Mouse (Mus musculus): ENCODE data around the gene Adgrf3. TPM values are rescaled to one million over a fixed set of nuclear protein-coding genes. Genes with fewer than 3 reads are reported as not detected.

Gene Adgrf3
- total RNA-seq, 2 experiments from 2014 or later = not detected

DNA sequence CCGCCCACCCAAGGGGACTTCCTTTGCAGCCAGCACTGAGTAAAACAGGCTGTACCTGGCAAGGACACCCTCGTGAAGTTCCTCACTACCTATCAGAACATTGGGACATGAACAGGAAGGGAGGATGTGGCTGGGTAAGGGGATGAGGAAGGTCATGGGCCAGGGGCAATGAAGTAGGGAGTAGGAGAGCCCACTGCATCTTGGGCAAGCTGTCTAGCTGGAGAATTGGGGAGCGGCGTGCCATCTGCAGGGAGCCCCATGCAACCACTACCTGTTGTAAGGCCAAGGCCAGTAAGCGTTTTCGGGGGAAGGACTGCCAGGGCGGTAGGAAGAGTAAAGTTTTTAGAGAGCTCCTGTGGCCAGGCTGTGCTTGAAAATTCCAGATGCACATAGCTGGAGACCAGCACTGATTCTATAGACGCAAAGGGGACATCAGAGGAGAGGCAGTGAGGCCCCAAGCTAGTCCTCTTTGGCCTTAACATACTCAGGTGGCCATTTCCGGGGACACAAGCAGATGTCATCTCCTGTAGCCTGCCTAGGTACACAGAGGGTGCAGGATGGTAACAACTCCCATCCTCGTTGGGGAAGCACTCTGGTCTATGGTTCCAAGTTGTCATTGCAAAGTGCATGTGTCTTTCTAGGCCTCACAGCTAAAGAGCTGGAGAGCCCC, 2.2 kb downstream of the Adgrf3 start:
- no peak for DNase-seq
- intact Hi-C loops (cut with DNase I) = no loop called here

DNA sequence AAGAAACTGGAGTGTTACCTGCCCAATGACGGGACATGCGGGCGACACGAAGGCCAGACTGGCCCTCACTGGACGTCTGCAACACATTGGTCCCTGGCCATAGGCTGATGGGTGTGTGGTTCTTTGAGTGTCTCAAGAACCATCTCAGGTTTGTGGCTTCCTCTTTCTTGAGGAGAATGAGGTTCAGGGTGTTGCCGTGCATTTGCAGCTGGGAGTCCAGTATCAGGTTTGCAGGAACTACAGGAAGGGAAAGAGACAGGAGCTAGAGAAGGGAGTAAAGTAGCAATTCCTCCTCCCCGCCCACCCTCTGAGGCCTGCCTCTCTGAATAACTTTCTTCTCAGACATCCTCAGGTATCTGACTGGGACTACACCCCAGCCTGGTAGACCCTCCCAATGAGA, 3.3 kb downstream of the Adgrf3 start:
- DNase-seq = no peak
- intact Hi-C loops (cut with DNase I) = no loop called here

DNA sequence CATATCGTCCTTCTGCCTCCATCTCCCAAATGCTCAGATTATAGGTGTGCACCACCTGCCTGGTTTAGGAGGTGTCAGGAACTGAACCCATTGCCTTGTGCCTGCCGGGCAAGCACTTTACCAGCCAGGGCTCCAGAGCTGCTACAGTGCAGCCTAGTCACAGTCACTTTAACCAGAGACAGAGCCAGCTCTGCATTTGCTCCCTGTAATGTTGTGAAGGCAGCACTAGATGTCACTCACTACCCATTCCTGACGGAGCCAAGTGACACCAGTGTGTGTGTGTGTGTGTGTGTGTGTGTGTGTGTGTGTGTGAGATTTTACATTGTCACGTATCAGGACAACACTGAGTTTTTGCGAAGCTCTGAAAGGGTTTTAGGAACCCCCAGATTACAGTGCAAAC, 4.0 kb downstream of the Adgrf3 start:
- intact Hi-C loops (cut with DNase I) = no loop called here
- DNase-seq = no peak

DNA sequence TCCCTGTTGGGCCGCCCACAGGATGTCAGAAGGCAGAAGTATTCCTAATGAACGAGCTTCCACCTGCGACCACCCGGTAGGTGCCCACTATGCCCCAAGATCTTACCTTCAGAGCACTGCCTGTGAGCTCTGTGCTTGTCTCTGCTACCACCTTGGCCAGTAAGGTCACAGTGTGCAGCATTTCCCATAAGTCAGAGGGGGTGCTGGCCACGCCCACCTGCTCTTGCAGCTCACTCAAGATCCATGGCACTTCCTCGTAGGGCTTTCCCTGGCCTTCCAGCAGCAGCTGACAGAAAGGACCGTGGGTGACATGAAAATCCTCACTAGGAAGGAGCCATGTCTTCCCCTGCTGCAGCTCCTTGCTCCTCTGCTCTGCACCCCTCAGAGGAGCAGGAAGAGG, 7.3 kb downstream of the Adgrf3 start:
- intact Hi-C loops (cut with DNase I) = no loop called here
- DNase-seq = no peak

DNA sequence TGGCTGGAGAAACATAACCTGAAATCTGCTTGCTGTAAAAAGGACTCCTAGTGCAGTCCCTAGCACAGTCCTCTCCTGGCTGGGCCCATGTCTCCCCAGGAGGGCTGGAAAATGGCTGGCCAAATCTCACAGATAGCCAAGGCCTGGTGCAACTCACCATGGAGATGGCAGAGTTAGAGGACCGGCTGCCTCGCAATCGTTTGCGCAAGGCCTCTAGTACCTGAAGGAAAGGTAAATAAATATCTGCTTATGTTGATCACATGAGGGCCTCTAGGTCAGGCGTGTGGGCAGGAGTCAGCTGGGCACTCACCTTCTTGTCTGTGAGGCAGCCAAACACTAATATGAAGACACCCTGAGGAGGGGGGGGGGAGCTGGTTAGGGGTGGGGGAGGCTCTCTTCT, 10.2 kb downstream of the Adgrf3 start:
- no peak for DNase-seq
- intact Hi-C loops (cut with DNase I) = no loop called here

DNA sequence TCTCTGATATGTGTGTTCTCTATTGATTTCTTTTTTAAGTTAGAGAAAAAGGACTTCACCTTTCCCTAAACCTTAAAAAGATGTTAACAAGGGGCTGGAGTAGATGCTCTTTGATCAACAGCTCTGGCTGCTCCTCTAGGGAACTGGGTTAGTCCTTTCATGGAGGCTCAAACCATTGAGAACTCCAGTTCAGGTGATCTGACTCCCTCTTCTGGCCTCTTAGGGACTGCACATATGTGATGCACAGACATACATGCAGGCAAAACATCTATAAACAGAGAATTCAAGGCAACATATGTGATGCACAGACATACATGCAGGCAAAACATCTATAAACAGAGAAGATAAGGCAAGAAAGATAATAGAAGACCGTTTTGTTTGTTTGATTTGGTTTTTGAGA, 13.1 kb downstream of the Adgrf3 start:
- DNase-seq = no peak
- intact Hi-C loops (cut with DNase I) = no loop called here

DNA sequence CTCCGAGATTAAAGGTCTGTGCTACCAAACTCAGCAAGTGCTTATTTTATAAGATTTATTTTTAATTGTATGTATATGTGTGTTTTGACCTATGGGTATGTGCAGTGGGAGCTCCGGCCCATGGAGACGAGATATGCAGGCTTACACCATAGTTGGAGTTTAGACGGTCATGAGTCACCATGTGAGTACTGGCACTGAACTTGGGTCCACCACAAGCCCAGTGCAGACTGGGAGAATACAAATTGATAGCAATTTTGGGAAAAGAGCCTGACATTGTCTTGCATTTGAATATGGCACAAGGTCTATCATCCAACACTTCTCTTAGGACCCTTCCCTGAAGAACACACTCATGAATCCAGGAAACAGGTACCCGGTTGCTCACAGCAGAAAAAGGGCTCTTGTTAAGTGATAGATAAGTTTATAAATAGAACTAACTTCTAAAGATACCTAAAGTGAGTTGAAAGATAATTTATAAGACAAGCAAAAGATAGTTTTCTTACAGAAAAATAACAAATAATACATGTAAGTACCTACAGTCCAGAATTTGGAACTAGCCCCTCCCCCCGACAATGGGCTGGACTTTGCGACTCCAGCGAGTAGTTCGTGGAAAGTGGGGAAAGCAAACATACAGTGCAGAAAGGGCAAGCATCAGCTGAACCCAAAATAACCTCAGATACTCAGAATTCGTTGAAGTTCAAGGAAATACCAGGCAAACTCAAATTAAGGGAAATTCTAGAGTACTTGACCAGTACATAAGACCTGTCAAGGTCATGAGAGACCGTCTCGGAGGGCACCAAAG, 17.6 kb downstream of the Adgrf3 start:
- DNase-seq = no peak
- intact Hi-C loops (cut with DNase I) = loop anchor here (5.0 kb wide), 1 partner anchor 61 kb away; no protein-coding TSS in a partner anchor

DNA sequence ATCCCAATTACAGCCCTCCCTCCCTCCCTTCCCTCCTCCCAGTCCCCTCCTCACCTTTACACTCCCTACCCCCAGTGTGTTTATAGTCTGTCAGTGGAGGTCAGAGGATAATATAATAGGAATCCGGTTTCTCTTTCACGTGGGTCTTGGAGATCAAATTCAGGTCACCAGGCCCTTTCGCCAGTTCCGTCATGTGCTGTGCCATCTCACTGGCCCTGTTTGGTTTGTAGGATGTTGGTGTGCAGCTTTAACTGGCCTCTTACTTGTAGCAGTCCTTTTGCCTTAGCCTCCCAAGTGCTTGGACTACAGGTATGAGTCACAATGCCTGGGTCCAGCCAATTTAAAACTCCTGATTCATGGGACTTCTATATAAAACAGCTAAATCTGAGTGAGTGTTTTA, 29.7 kb downstream of the Adgrf3 start:
- no peak for DNase-seq
- intact Hi-C loops (cut with DNase I) = loop anchor here (5.0 kb wide), 1 partner anchor 34 kb away; no protein-coding TSS in a partner anchor

DNA sequence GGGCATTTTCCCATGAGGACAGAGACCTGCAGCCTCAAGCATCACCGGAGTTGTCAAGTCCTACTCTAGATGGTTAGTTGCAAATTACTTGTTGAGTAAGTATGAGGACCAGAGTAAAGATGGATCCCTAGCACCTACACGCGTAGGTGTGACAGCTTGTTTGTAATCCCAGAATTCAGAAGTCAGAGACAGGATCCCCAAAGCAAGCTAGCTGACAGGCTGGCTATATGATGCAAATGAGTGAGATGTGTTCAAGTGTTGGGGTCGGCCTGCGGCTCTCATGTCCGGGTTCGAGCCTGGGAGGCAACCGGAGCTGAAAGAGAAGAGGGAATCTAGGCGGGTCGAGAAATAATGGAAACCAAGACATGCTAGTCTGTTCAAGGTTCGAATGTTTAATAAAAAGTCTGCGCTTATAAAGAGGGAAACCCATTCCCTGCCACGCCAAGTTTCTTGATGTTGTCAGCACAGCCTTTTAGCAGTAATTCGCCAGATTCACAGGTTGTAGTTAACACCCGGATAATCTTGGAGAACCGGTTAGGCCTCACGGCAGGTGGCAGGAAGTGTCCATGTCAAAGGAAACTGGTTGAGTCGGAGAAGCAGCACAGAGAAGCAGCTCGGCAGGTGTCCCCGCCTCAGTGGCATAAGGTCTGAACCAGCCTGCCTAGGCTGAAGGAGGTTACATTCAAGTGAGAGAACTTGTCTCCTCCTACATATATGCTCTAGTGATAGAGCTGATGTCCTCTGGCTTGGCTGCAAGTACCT, 32.4 kb downstream of the Adgrf3 start:
- no peak for DNase-seq
- intact Hi-C loops (cut with DNase I) = no loop called here

DNA sequence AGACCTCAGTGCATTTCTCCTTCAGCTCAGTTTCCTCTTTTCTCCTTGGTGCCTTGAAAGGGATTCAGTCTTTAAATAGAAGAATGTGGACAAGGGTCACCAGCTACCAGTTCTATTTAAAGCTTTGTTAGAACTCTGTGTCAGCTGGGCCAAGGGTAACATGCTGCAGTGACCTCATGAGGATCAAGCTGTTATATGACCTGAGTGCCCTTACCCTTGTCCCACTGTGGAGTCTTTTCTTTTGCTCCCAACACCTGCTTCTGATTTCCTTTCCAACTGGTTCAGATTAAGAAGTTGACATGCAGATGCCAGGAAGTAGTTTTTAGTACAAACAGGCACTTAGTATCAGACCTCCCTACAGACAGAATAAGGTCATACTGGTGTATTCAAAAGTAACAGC, 33.4 kb downstream of the Adgrf3 start:
- no peak for DNase-seq

DNA sequence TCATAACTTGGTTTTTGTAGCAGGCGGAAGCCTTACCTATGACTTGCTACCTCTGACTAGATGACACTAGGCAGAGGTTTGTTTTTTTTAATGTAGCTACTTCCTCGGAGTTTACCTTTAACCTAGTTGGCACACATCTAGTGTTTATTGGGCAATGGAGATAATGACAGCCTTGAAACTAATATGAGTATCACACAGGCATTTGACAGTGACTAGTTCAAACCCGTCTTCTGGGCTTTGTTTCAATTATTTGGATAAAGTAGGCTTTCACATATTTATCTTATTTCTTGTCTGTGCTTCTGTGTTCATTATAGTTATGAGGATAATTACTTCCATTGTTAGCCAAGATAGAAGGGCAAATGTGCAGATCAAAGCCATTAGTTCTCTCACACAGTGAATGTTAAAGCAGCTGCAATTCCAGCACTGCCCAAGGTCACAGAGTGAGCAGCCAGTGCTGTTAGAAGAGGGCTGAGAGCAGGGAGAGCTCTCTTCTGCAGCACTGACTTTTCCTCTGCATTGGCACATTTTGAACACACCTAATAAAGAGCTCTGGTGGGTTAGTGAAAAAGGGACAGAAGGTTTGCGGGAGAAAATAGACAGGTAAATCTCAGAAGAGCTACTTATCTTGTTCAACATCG, 35.1 kb downstream of the Adgrf3 start:
- intact Hi-C loops (cut with DNase I) = no loop called here
- no peak for DNase-seq

More for the DNA sequence above, 33.4 kb downstream of the Adgrf3 start:
- intact Hi-C loops (cut with DNase I) = no loop called here

DNA sequence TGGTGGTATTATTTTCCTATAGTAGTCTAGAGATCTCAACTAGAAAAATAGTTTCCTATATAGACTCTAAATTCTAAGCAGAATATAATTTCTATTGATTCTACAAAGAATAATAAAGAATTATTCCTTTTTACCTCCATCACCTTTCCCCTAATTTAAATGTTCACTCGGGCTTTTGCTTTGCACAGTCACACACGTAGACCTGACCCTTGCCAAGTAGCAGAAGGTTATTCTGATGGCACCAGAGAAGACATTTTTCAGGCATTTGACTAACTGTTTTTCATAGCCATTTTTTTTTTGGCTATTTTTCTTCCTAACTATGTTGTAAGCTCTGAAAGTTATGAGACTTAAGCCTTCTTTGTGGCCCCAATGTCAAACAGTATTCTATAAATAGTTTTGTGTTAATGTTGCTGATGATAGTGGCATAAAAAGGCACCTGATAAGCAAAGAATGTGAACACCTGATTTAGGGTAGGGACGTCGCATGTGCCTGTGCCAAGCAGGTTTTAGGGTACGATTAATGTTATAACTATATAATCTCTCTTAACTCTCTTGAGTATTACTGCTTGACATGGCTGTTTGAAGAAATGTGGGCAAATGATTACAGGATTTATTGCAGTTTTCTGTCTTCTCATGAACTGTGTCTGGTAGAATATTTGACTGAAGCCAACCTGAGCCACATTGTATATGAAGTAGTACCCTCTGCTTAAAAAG, 40.1 kb downstream of the Adgrf3 start:
- DNase-seq = no peak
- intact Hi-C loops (cut with DNase I) = no loop called here

DNA sequence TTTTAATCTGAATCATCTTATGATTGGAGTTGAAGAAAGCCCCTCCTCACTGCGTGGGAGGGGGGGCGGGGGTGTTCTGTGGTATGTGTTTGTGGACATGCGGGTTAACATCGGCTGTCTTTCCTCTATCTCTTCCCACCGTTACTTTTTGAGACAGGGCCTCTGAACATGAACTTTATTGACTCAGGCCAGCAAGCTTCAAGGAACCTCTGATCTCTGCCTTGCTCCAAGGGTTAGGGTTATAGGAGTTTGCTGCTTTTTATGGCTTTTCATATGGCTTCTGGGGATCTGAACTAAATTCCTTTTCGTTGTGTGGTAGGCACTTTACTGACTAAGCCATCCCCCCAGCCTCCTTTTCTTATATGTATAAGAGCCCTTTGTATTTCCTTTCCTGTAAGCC, 43.2 kb downstream of the Adgrf3 start:
- intact Hi-C loops (cut with DNase I) = no loop called here
- no peak for DNase-seq

DNA sequence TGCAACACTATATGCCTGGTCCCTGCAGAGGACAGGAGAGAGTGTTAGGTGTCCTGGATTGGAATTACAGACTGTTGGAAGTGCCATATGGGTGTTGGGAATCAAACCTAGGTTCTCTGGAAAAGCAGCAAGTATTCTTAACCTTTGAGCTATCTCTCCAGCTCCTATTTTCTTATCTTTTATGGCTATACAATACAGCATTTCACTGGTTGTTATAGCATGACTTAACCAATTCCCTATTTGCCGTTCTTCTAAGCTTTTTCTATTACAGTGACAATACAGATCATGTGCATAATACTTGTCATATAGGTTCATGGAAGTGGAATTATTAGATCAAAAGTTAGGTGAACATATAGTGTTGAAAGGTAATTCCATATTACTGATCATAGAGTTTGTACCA, 43.7 kb downstream of the Adgrf3 start:
- DNase-seq = no peak
- intact Hi-C loops (cut with DNase I) = no loop called here

DNA sequence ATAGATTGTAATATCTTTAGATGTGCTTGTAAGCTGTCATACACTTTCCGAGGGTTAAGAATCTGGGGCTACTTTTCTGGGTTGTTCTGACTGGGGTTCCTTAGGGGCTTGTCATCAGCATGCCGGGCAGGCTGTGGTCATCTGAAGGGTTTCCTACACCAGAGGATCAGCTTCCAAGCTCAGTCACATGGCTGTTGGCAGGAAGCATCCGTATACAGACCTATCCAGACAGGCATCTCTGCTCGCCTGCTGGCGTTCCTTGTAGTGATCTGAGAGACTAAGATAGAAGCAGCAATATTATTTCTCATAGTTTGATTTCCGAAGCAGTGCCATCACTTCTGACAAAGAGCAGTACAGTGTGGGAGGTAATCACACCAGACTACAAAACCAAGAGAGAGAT, 45.9 kb downstream of the Adgrf3 start:
- DNase-seq = peak in 1 of 2 experiments; percentile 16
- intact Hi-C loops (cut with DNase I) = no loop called here

DNA sequence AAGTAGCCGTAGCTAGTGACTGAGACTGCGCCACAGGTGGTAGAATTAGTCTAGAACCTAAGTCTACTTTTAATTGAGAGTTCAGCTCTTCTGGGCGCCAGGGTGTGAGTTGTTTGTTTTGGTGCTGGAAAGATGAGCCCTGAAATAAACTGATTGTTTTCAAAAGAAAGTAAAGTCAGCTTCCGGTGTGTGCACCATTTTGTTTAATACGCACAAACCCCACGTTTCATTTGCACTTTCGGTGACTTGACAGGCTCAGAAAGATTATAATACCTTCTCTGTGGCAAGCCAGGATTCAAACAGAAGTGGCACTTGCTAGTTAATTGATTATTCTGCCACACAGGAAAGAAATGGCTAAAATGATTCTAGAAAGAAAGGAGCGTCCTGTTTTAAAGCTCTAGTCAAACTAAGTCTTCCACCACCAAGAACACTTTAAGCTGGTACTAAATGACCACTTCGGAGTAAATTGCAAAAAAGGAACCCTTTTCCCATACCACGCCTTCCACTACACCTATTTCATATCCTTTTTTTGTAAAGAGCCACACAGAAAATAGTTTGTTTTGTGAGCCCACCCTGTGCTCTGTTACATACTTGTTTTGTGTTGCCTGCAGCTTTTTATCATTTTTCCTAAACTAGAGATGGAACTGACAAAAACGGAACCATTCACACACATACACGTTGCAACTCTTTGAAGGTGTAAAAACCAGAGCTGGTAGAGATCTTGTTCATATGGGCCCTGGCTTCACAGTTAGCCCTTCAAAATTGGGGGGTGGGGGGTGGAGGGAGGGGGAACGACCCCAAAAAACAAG, 49.5 kb downstream of the Adgrf3 start:
- no peak for DNase-seq
- intact Hi-C loops (cut with DNase I) = no loop called here

DNA sequence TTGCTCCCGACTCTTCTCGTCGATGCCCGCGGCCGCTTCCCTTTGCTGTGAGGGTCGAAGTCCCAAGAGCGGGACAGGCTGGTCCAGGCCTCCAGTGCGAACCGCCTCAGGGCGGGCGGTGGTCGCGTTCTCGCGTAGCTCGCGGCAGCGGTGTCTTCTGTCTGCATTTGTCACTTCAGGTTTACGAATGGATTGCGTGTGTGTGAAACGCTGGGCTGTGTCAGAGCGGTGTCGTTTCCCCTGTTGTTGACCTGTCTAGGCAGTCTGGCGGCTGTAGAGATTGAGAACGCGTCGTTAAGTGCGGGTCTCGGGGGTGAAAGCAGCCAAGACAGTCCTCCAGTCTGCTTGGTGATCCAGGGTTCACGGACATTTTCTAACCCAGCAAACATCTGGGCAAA, 50.1 kb downstream of the Adgrf3 start:
- intact Hi-C loops (cut with DNase I) = no loop called here
- no peak for DNase-seq

DNA sequence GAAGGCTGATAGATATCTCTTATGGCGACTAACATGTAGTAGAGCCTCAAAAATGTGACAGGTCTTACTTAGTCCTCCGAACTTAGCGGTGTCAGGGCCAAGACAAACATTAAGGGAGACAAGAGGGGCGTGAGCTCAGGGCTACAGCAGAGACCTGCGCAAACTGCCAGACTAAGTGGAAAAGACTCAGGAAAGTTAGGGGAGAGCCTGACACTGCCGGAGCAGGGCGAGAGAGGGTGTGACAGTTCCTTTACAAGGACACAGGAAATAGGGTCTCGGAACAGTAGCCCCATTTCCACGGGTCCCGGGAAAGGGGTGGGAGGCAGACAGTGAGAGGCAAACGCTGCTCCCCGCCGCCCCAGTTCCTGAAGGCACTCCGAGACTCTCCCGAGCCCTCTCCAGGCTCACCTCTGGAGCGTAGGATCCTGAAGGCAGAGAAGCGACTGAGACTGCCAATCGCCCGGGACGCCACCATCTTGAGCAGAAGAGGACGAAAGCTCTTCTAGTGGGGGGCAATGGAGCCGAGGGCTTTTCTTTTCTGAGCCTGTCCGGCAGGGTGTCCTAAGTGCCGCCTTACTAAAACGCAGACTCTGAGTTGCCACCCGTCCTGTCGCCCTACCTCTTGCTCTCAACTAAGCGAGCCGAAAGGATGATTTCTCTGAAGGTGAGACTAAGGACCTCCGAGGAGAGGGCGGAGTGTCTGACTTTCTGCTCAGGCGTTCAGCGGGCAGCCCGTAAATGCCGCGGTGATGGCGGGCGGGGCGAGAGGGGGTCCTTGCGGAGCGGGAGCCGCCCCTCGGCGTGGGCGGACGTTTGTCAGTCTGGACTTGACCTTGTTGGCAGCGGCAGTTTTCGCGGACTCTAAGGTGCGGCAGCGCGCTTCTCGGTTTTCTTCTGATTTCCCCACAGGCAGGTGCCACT, 50.8 kb downstream of the Adgrf3 start, which contains the start of the genes Hadha and Hadhb:
Gene Hadha (minus strand): TSS at position 689 of the 921 bp plus-strand sequence.
Gene Hadhb (plus strand): TSS at position 775 of the 921 bp plus-strand sequence.
- intact Hi-C loops (cut with DNase I) = no loop called here

More for the DNA sequence above, 50.8 kb downstream of the Adgrf3 start, which contains the start of the genes Hadha and Hadhb:
- DNase-seq = peak; percentile 89 to 96
